Mouse (Mus musculus): ENCODE data around the gene Prkg1. TPM values are rescaled to one million over a fixed set of nuclear protein-coding genes. Genes with fewer than 3 reads are reported as not detected.
A peak's percentile ranks its signal among the peaks of the same experiment; 100 is the strongest.

Gene Prkg1
- polyA plus RNA-seq, 1 experiment: 0.15 TPM

DNA sequence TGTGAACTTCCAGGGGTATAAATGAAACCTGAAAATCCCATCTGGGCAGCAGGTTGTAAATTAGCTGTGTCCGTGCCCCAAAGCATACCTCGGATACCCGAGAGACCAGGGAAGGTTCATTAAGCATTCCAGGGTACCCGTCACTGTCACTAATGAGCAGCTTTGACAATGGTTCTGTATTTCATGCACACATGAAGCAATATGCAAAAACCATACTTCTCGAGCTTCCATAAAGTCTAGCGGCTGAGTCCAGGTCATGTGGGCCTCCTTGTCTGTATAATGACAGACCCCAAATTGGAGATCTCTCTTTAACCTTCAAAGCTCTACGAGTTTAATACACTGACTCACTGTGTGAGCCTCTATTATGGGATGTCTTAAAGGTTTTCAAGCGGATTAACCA lies 1088.5 kb downstream of the Prkg1 start:
- Histone ChIP-seq H3K4me3 (ENCODE audit: insufficient read depth, low read length) (no peak overlapping the region), H3K4me1 (ENCODE audit: control insufficient read depth, insufficient read depth, low read length) (no peaks in the 10 kb centered on the region)
- TF ChIP-seq POLR2A (IDR thresholded peaks at IDR 0.05; ENCODE audit: borderline replicate concordance, low read depth, low read length) (no peak), CTCF (IDR thresholded peaks at IDR 0.05; ENCODE audit: low read depth, low read length) (no peak)

GRCm38 (mm10) chr19:30664269-30664668 lies 1100.6 kb downstream of the Prkg1 start:
- TF ChIP-seq CTCF (IDR thresholded peaks at IDR 0.05; ENCODE audit: low read depth, low read length) (peak; percentile 46; the same call in 1 of the 2 replicates), POLR2A (IDR thresholded peaks at IDR 0.05; ENCODE audit: borderline replicate concordance, low read depth, low read length) (no peak)
- no peaks in the 10 kb centered on the region for H3K4me1 ChIP-seq (ENCODE audit: control insufficient read depth, insufficient read depth, low read length)
- H3K27ac ChIP-seq (ENCODE audit: insufficient read depth, low read depth, low read length): no peak overlapping the region
- H3K4me3 ChIP-seq (ENCODE audit: insufficient read depth, low read length): no peak overlapping the region

More for the DNA sequence above, 1088.5 kb downstream of the Prkg1 start:
- no peak overlapping the region for H3K27ac ChIP-seq (ENCODE audit: insufficient read depth, low read depth, low read length)

- Histone ChIP-seq H3K4me3 (ENCODE audit: insufficient read depth, low read length) (no peak overlapping the region), H3K4me1 (ENCODE audit: control insufficient read depth, insufficient read depth, low read length) (no peaks in the 10 kb centered on the region), H3K27ac (ENCODE audit: insufficient read depth, low read depth, low read length) (no peak overlapping the region)
- TF ChIP-seq CTCF (IDR thresholded peaks at IDR 0.05; ENCODE audit: low read depth, low read length) (no peak), POLR2A (IDR thresholded peaks at IDR 0.05; ENCODE audit: borderline replicate concordance, low read depth, low read length) (no peak)
These were observed 1122.1 kb downstream of the Prkg1 start for GRCm38 (mm10) chr19:30642629-30643170.

GRCm38 (mm10) chr19:30637471-30637870 lies 1127.4 kb downstream of the Prkg1 start:
- Histone ChIP-seq H3K4me1 (ENCODE audit: control insufficient read depth, insufficient read depth, low read length) (no peaks in the 10 kb centered on the region), H3K4me3 (ENCODE audit: insufficient read depth, low read length) (no peak overlapping the region), H3K27ac (ENCODE audit: insufficient read depth, low read depth, low read length) (no peak overlapping the region)
- no peak for TF ChIP-seq CTCF (IDR thresholded peaks at IDR 0.05; ENCODE audit: low read depth, low read length)
- no peak for TF ChIP-seq POLR2A (IDR thresholded peaks at IDR 0.05; ENCODE audit: borderline replicate concordance, low read depth, low read length)

- H3K4me1 ChIP-seq (ENCODE audit: control insufficient read depth, insufficient read depth, low read length): no peaks in the 10 kb centered on the region
- no peak overlapping the region for H3K4me3 ChIP-seq (ENCODE audit: insufficient read depth, low read length)
- no peak overlapping the region for H3K27ac ChIP-seq (ENCODE audit: insufficient read depth, low read depth, low read length)
- TF ChIP-seq CTCF (IDR thresholded peaks at IDR 0.05; ENCODE audit: low read depth, low read length) (no peak), POLR2A (IDR thresholded peaks at IDR 0.05; ENCODE audit: borderline replicate concordance, low read depth, low read length) (no peak)
These were observed 1133.8 kb downstream of the Prkg1 start for GRCm38 (mm10) chr19:30631051-30631450.

- H3K27ac ChIP-seq (ENCODE audit: insufficient read depth, low read depth, low read length): no peak overlapping the region
- TF ChIP-seq POLR2A (IDR thresholded peaks at IDR 0.05; ENCODE audit: borderline replicate concordance, low read depth, low read length) (no peak), CTCF (IDR thresholded peaks at IDR 0.05; ENCODE audit: low read depth, low read length) (no peak)
- no peaks in the 10 kb centered on the region for H3K4me1 ChIP-seq (ENCODE audit: control insufficient read depth, insufficient read depth, low read length)
- no peak overlapping the region for H3K4me3 ChIP-seq (ENCODE audit: insufficient read depth, low read length)
These were observed 1138.8 kb downstream of the Prkg1 start for GRCm38 (mm10) chr19:30626036-30626435.

- no peak overlapping the region for H3K4me3 ChIP-seq (ENCODE audit: insufficient read depth, low read length)
- TF ChIP-seq CTCF (IDR thresholded peaks at IDR 0.05; ENCODE audit: low read depth, low read length) (no peak), POLR2A (IDR thresholded peaks at IDR 0.05; ENCODE audit: borderline replicate concordance, low read depth, low read length) (no peak)
- H3K27ac ChIP-seq (ENCODE audit: insufficient read depth, low read depth, low read length): no peak overlapping the region
These were observed 1139.4 kb downstream of the Prkg1 start for GRCm38 (mm10) chr19:30625391-30625790.

DNA sequence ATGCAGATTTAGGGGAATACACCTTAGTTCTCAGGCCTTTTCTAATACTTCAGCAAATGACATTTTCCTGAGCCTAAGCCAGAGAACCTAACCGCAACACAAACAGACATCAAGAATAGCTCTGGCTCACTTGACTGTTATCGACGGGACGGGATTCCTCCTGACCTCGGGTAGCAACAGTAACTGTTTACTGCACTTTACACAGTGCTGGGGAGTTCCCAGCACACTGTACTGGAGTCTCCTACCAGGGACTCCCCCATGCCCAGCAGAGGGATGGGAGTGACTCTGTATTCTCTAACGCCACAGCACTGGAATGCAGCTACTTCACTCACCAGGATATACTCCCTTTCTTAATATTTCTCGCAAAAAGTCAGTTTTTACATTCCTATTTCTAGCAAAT lies 1141.2 kb downstream of the Prkg1 start:
- TF ChIP-seq CTCF (IDR thresholded peaks at IDR 0.05; ENCODE audit: low read depth, low read length) (no peak), POLR2A (IDR thresholded peaks at IDR 0.05; ENCODE audit: borderline replicate concordance, low read depth, low read length) (no peak)
- H3K27ac ChIP-seq (ENCODE audit: insufficient read depth, low read depth, low read length): no peak overlapping the region
- H3K4me1 ChIP-seq (ENCODE audit: control insufficient read depth, insufficient read depth, low read length): no peaks in the 10 kb centered on the region
- no peak overlapping the region for H3K4me3 ChIP-seq (ENCODE audit: insufficient read depth, low read length)

More at GRCm38 (mm10) chr19:30625391-30625790, 1139.4 kb downstream of the Prkg1 start:
- H3K4me1 ChIP-seq (ENCODE audit: control insufficient read depth, insufficient read depth, low read length): no peaks in the 10 kb centered on the region

- no peak overlapping the region for H3K4me3 ChIP-seq (ENCODE audit: insufficient read depth, low read length)
- H3K4me1 ChIP-seq (ENCODE audit: control insufficient read depth, insufficient read depth, low read length): no peaks in the 10 kb centered on the region
- H3K27ac ChIP-seq (ENCODE audit: insufficient read depth, low read depth, low read length): no peak overlapping the region
- no peak for TF ChIP-seq CTCF (IDR thresholded peaks at IDR 0.05; ENCODE audit: low read depth, low read length)
- no peak for TF ChIP-seq POLR2A (IDR thresholded peaks at IDR 0.05; ENCODE audit: borderline replicate concordance, low read depth, low read length)
These were observed 1151.5 kb downstream of the Prkg1 start for GRCm38 (mm10) chr19:30613150-30613865.

DNA sequence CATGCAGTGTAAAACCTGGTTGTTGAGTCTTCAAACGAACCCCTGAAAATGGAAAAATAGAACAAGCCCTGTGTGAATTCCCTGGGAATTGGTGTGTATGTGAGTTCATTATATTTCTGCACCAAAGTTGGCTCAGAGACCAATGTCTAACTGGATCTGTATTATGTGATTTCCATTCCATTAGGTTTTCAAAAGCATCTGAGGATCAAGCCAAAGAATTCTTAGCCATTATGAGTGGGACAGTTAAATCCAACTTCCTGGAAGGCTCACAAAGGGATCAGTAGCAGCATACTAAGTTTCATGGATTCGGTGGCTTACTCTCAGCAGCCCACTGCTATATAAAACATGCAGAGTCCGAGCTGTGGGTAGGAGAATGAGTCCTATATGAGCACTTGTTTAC lies 1178.5 kb downstream of the Prkg1 start:
- Histone ChIP-seq H3K4me1 (ENCODE audit: control insufficient read depth, insufficient read depth, low read length) (no peaks in the 10 kb centered on the region), H3K4me3 (ENCODE audit: insufficient read depth, low read length) (no peak overlapping the region), H3K27ac (ENCODE audit: insufficient read depth, low read depth, low read length) (no peak overlapping the region)
- TF ChIP-seq CTCF (IDR thresholded peaks at IDR 0.05; ENCODE audit: low read depth, low read length) (no peak), POLR2A (IDR thresholded peaks at IDR 0.05; ENCODE audit: borderline replicate concordance, low read depth, low read length) (no peak)
